Mouse (Mus musculus): ENCODE results near the gene Taf12. TPM values are rescaled to one million over a fixed set of nuclear protein-coding genes. Genes with fewer than 3 reads are reported as not detected.
A peak's percentile ranks its signal among the peaks of the same experiment; 100 is the strongest.

Taf12 gene
- polyA plus RNA-seq, 1 experiment from 2014 or later, result 52.5 TPM

- H3K27me3 ChIP-seq (ENCODE audit: insufficient read depth, poor library complexity, severe bottlenecking), result no peaks in the 10 kb centered on the region
- WGBS, result 1% methylated on average over 41 of the region's 41 CpGs
- no peaks in the 10 kb centered on the region for H3K9me3 ChIP-seq
- DNase-seq (ENCODE audit: low spot score), result peak; percentile 95
- peaks cover 40% of the 10 kb centered on the region for H3K36me3 ChIP-seq
- peaks cover 7% of the 10 kb centered on the region for H3K4me1 ChIP-seq
- H3K4me3 ChIP-seq, result peak overlapping the region; percentile 79
- peak overlapping the region; percentile 94 for H3K27ac ChIP-seq
Measured at GRCm38 (mm10) chr4:132308437-132309139, 34.4 kb downstream of the Taf12 start.

- WGBS, result under 1% methylated on average over 15 of the region's 15 CpGs
- peak overlapping the region; percentile 79 for H3K4me3 ChIP-seq
- H3K36me3 ChIP-seq, result peaks cover 47% of the 10 kb centered on the region
- H3K4me1 ChIP-seq, result peaks cover 7% of the 10 kb centered on the region
- H3K27ac ChIP-seq, result peak overlapping the region; percentile 94
- no peaks in the 10 kb centered on the region for H3K9me3 ChIP-seq
- DNase-seq (ENCODE audit: low spot score), result no peak
- no peaks in the 10 kb centered on the region for H3K27me3 ChIP-seq (ENCODE audit: insufficient read depth, poor library complexity, severe bottlenecking)
Measured at GRCm38 (mm10) chr4:132309140-132309848, 35.1 kb downstream of the Taf12 start.

DNA sequence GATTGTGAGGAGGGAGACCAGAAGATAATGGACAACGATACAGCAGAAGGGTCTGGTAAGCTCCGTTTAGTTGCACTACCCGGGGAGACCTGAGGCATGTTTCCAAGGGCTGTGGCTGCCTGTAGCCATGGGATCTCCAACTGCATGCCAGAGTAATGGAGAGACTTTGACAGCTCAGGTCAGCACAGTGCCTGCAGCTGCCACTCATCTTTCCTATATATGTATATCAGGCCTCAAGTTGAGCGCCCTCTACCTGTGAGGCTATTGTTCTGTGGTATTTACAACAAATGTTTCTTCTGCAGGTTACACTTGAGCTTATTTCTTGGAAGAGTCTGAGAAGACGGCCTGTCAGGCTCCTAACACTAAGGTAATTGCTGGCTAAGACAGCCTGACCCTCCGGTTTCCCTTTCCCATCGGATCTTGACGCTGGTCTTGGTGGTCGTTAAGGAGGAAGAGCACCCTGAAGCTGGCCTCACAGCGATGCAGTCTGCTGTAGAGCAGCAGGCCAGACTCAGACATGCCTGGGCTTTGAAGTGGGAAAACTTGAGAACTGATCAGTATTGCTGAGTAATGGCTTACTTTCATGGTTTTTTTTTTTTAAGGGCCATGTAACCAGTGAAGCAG is 35.8 kb downstream of the Taf12 start:
- peak overlapping the region; percentile 94 for H3K27ac ChIP-seq
- 32% methylated on average over 10 of the region's 10 CpGs for WGBS

DNA sequence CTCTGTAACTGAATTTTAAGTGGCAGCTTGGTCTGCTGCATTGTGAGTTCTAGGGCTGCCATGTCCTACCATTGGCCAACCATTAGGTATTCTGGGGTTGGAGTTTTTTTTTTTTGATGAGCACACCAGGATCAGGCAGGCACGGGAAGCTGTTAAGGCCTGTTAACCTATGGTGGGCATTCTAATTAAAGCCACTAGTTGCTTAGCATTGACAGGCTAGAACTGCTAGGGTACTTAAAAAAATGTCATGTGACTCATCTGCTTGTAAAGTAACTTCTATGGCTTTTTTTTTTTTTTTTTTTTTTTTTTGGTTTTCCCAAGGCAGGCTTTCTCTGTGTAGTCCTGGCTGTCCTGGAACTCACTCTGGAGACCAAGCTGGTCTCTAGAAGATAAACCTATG is 37.0 kb downstream of the Taf12 start:
- peaks cover 55% of the 10 kb centered on the region for H3K36me3 ChIP-seq
- 52% methylated on average over 1 of the region's 1 CpGs for WGBS
- peaks cover 7% of the 10 kb centered on the region for H3K4me1 ChIP-seq
- no peaks in the 10 kb centered on the region for H3K9me3 ChIP-seq
- no peak for DNase-seq (ENCODE audit: low spot score)
- H3K4me3 ChIP-seq, result no peak overlapping the region
- H3K27me3 ChIP-seq (ENCODE audit: insufficient read depth, poor library complexity, severe bottlenecking), result no peaks in the 10 kb centered on the region
- H3K27ac ChIP-seq, result no peak overlapping the region

More for the DNA sequence above, 35.8 kb downstream of the Taf12 start:
- no peak for DNase-seq (ENCODE audit: low spot score)
- Histone ChIP-seq H3K9me3 (no peaks in the 10 kb centered on the region), H3K27me3 (ENCODE audit: insufficient read depth, poor library complexity, severe bottlenecking) (no peaks in the 10 kb centered on the region), H3K4me3 (peak overlapping the region; percentile 79), H3K4me1 (peaks cover 7% of the 10 kb centered on the region), H3K36me3 (peaks cover 49% of the 10 kb centered on the region)

GRCm38 (mm10) chr4:132311801-132312200 is 37.6 kb downstream of the Taf12 start:
- no peak overlapping the region for H3K27ac ChIP-seq
- peaks cover 7% of the 10 kb centered on the region for H3K4me1 ChIP-seq
- DNase-seq (ENCODE audit: low spot score), result no peak
- H3K36me3 ChIP-seq, result peaks cover 60% of the 10 kb centered on the region
- no peaks in the 10 kb centered on the region for H3K9me3 ChIP-seq
- 44% methylated on average over 3 of the region's 3 CpGs for WGBS
- no peaks in the 10 kb centered on the region for H3K27me3 ChIP-seq (ENCODE audit: insufficient read depth, poor library complexity, severe bottlenecking)
- H3K4me3 ChIP-seq, result no peak overlapping the region

- no peaks in the 10 kb centered on the region for H3K27me3 ChIP-seq (ENCODE audit: insufficient read depth, poor library complexity, severe bottlenecking)
- no peak overlapping the region for H3K4me3 ChIP-seq
- H3K27ac ChIP-seq, result no peak overlapping the region
- H3K9me3 ChIP-seq, result no peaks in the 10 kb centered on the region
- peaks cover 68% of the 10 kb centered on the region for H3K36me3 ChIP-seq
- no peak for DNase-seq (ENCODE audit: low spot score)
- peaks cover 7% of the 10 kb centered on the region for H3K4me1 ChIP-seq
- WGBS, result 82% methylated on average over 5 of the region's 5 CpGs
Measured at GRCm38 (mm10) chr4:132312627-132313026, 38.5 kb downstream of the Taf12 start.

DNA sequence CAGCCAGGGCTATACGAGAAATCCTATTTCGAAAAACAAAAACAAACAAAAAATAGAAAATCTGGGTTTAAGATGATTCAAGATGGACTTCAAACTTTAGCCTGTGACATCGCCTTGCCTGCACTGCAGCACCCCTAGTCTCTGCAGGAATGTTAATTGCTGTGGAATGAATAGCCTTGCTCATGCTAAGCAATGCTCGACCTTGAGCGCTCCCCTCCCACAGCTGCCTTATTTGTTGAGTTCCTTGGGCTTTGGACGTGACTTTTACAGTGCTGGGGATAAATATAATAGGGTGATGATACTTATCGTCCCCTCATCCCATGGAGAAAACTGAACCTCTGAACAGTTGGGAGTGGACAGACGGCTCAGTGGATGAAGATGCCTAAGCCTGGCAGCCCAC is 41.5 kb downstream of the Taf12 start:
- DNase-seq (ENCODE audit: low spot score), result no peak
- Histone ChIP-seq H3K9me3 (no peaks in the 10 kb centered on the region), H3K27ac (0 out of 2 replicates have a peak overlapping the region, but pooled peaks have one; percentile 42), H3K4me1 (no peaks in the 10 kb centered on the region), H3K27me3 (ENCODE audit: insufficient read depth, poor library complexity, severe bottlenecking) (no peaks in the 10 kb centered on the region), H3K4me3 (no peak overlapping the region), H3K36me3 (peaks cover 80% of the 10 kb centered on the region)
- WGBS, result 76% methylated on average over 8 of the region's 8 CpGs

- no peak overlapping the region for H3K27ac ChIP-seq
- 84% methylated on average over 5 of the region's 5 CpGs for WGBS
- no peak overlapping the region for H3K4me3 ChIP-seq
- H3K27me3 ChIP-seq (ENCODE audit: insufficient read depth, poor library complexity, severe bottlenecking), result no peaks in the 10 kb centered on the region
- H3K9me3 ChIP-seq, result no peaks in the 10 kb centered on the region
- peaks cover 15% of the 10 kb centered on the region for H3K4me1 ChIP-seq
- DNase-seq (ENCODE audit: low spot score), result no peak
- H3K36me3 ChIP-seq, result peaks cover 38% of the 10 kb centered on the region
Measured at GRCm38 (mm10) chr4:132326481-132326880, 52.3 kb downstream of the Taf12 start.

- DNase-seq (ENCODE audit: low spot score), result no peak
- whole genome bisulfite sequencing, result 48% methylated on average over 14 of the region's 14 CpGs
- Histone ChIP-seq H3K4me3 (peak overlapping the region; percentile 85), H3K9me3 (no peaks in the 10 kb centered on the region), H3K27me3 (ENCODE audit: insufficient read depth, poor library complexity, severe bottlenecking) (no peaks in the 10 kb centered on the region), H3K27ac (peak overlapping the region; percentile 95), H3K36me3 (peaks cover 43% of the 10 kb centered on the region), H3K4me1 (peaks cover 15% of the 10 kb centered on the region)
Measured at GRCm38 (mm10) chr4:132328391-132328982, 54.3 kb downstream of the Taf12 start.

- WGBS, result under 1% methylated on average over 52 of the region's 52 CpGs
- peaks cover 43% of the 10 kb centered on the region for H3K36me3 ChIP-seq
Measured at GRCm38 (mm10) chr4:132329115-132329834, 55.1 kb downstream of the Taf12 start, which contains the start of gene Trnau1ap. Gene Trnau1ap, minus strand, starts transcription at chr4:132329538.

GRCm38 (mm10) chr4:132329835-132330354 is 55.7 kb downstream of the Taf12 start:
- WGBS, result 13% methylated on average over 10 of the region's 10 CpGs
- peaks cover 15% of the 10 kb centered on the region for H3K4me1 ChIP-seq
- H3K4me3 ChIP-seq, result peak overlapping the region; percentile 85
- peak overlapping the region; percentile 95 for H3K27ac ChIP-seq
- no peak for DNase-seq (ENCODE audit: low spot score)
- H3K36me3 ChIP-seq, result peaks cover 43% of the 10 kb centered on the region
- H3K9me3 ChIP-seq, result no peaks in the 10 kb centered on the region
- no peaks in the 10 kb centered on the region for H3K27me3 ChIP-seq (ENCODE audit: insufficient read depth, poor library complexity, severe bottlenecking)

More at GRCm38 (mm10) chr4:132329115-132329834, 55.1 kb downstream of the Taf12 start, which contains the start of gene Trnau1ap:
- H3K4me3 ChIP-seq, result peak within 1 kb of the TSS; percentile 85
- H3K4me1 ChIP-seq, result peaks cover 15% of the 10 kb centered on the region
- H3K27ac ChIP-seq, result peak within 1 kb of the TSS; percentile 95
- H3K27me3 ChIP-seq (ENCODE audit: insufficient read depth, poor library complexity, severe bottlenecking), result no peaks in the 10 kb centered on the region
- H3K9me3 ChIP-seq, result no peaks in the 10 kb centered on the region
- DNase-seq (ENCODE audit: low spot score), result peak; percentile 98

- Histone ChIP-seq H3K4me3 (no peak overlapping the region), H3K4me1 (peaks cover 15% of the 10 kb centered on the region), H3K27ac (no peak overlapping the region), H3K36me3 (peaks cover 51% of the 10 kb centered on the region), H3K27me3 (ENCODE audit: insufficient read depth, poor library complexity, severe bottlenecking) (no peaks in the 10 kb centered on the region), H3K9me3 (no peaks in the 10 kb centered on the region)
- 86% methylated on average over 3 of the region's 3 CpGs for WGBS
- DNase-seq (ENCODE audit: low spot score), result no peak
Measured at GRCm38 (mm10) chr4:132331960-132332359, 57.8 kb downstream of the Taf12 start.
